Mouse (Mus musculus) heart, embryonic 12.5 days (tissue): Measurements from ENCODE around the gene Vhl. TPM values are rescaled to one million over a fixed set of nuclear protein-coding genes. Genes with fewer than 3 reads are reported as not detected.
"Not testable (repeated sequence)": the region's sequence is repeated elsewhere in the genome, so short reads cannot be mapped to it uniquely, and the experiment has no call there.

ENCODE experiments used
- ATAC-seq: fragments of 200-750 bp; cut with Nextera tagmentation; 2 replicates; pipeline ENCODE4 v1.8.0; 2017; ENCODE audit warnings: moderate TSS enrichment, moderate library complexity; ENCODE audit not compliant: insufficient number of reproducible peaks, low FRiP score
- H3K27ac ChIP-seq: fragments of 300-500 bp; sonication (generic); 2 replicates; pipeline ENCODE4 v1.5.1; 2016; ENCODE audit warnings: mild to moderate bottlenecking, moderate library complexity; ENCODE audit not compliant: poor library complexity, severe bottlenecking
- H3K27me3 ChIP-seq: fragments of 300-500 bp; sonication (generic); replicated peaks from 2 replicates; pipeline ENCODE4 v1.6.1; 2016; ENCODE audit warnings: mild to moderate bottlenecking, moderate library complexity
- H3K36me3 ChIP-seq: fragments of 300-500 bp; sonication (generic); 2 replicates; pipeline ENCODE4 v1.6.1; 2016; ENCODE audit warnings: mild to moderate bottlenecking, moderate library complexity
- H3K4me1 ChIP-seq: fragments of 300-500 bp; sonication (generic); replicated peaks from 2 replicates; pipeline ENCODE4 v1.6.1; 2016; ENCODE audit warnings: mild to moderate bottlenecking
- H3K4me2 ChIP-seq: fragments of 300-500 bp; sonication (generic); 2 replicates; pipeline ENCODE4 v1.6.1; 2016; ENCODE audit warnings: mild to moderate bottlenecking, moderate library complexity
- H3K4me3 ChIP-seq: fragments of 300-500 bp; sonication (generic); 2 replicates; pipeline ENCODE4 v1.5.1; 2016; ENCODE audit warnings: mild to moderate bottlenecking
- H3K9ac ChIP-seq: fragments of 300-500 bp; sonication (generic); 2 replicates; pipeline ENCODE4 v1.6.1; 2016; ENCODE audit warnings: mild to moderate bottlenecking, moderate library complexity
- H3K9me3 ChIP-seq: fragments of 300-500 bp; sonication (generic); replicated peaks from 2 replicates; pipeline ENCODE4 v1.6.1; 2016; ENCODE audit warnings: mild to moderate bottlenecking, moderate library complexity
- whole genome bisulfite sequencing: fragments of 180-500 bp; shearing (Covaris S2); methylation state at CpG from one replicate; pipeline ENCODE4 v1.1.7; 2016; 5-methylcytosine and 5-hydroxymethylcytosine counted together
- polyA plus RNA-seq: library from polyadenylated mRNA; unstranded; fragments of >200 nt; fragmentation: Nextera tagmentation; extraction: Ambion mirVana; gene quantifications from 2 replicates; pipeline ENCODE4 v1.2.1, GENCODE M21; 2016

Vhl gene
- polyA plus RNA-seq, 1 experiment from 2014 or later, result 30.3 TPM

DNA sequence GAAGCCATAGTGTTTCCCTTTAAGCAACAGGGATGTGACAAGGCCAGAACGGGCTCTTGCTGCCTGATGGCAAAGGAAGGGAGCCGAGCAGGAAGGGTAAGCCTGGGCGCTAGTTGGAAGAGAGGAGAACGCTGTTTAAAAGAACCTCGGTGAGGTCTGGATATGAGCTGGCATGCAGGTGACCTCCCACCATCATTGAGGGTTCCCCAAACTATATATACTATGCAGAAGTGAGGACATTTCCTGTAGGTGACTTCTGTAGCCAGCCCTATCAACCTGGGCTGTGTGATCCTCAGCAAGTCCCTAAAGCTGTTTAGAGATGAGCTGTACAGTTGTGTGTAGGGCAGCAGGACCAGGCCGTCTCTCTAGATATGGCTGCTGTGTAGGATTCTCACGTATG is 40.5 kb downstream of the Vhl start:
- no peak overlapping the region for H3K9ac ChIP-seq
- peaks cover 6% of the 10 kb centered on the region for H3K9me3 ChIP-seq
- H3K4me2 ChIP-seq, result no peak overlapping the region
- H3K4me1 ChIP-seq, result peaks cover 54% of the 10 kb centered on the region
- H3K4me3 ChIP-seq, result no peak overlapping the region
- ATAC-seq, result no peak
- no peak overlapping the region for H3K27ac ChIP-seq
- no peaks in the 10 kb centered on the region for H3K36me3 ChIP-seq
- H3K27me3 ChIP-seq, result no peaks in the 10 kb centered on the region
- WGBS, result 80% methylated on average over 7 of the region's 7 CpGs

DNA sequence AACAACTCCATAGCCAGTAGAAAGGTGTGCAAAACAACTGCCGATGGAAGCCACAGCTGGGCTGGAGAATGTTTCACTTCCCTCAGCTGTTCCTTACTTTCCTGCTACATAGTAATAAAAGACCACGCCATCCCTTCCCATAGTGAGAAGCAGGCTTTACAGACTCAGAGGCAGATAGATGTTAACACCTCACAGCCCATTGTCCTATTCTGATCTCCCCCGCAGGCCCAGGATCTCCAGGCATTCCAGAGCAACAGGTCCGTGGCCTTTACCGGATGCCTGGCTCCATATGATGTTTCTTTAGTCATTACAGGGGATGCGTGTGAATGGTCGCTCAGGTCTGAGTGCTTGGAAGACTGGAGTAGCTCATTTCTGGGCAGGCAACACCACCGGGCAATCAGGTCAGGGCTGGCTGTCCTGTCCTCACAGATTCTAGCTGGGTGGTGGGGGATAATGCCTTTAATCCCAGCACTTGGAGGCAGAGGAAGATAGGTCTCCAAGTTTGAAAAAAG is 43.9 kb downstream of the Vhl start:
- Histone ChIP-seq H3K36me3 (peaks cover 3% of the 10 kb centered on the region), H3K4me1 (peaks cover 34% of the 10 kb centered on the region), H3K4me3 (no peak overlapping the region), H3K27ac (peak overlapping the region; percentile 38), H3K9me3 (peaks cover 13% of the 10 kb centered on the region), H3K4me2 (no peak overlapping the region), H3K27me3 (no peaks in the 10 kb centered on the region), H3K9ac (no peak overlapping the region)
- WGBS, result 46% methylated on average over 8 of the region's 8 CpGs
- ATAC-seq, result no peak

DNA sequence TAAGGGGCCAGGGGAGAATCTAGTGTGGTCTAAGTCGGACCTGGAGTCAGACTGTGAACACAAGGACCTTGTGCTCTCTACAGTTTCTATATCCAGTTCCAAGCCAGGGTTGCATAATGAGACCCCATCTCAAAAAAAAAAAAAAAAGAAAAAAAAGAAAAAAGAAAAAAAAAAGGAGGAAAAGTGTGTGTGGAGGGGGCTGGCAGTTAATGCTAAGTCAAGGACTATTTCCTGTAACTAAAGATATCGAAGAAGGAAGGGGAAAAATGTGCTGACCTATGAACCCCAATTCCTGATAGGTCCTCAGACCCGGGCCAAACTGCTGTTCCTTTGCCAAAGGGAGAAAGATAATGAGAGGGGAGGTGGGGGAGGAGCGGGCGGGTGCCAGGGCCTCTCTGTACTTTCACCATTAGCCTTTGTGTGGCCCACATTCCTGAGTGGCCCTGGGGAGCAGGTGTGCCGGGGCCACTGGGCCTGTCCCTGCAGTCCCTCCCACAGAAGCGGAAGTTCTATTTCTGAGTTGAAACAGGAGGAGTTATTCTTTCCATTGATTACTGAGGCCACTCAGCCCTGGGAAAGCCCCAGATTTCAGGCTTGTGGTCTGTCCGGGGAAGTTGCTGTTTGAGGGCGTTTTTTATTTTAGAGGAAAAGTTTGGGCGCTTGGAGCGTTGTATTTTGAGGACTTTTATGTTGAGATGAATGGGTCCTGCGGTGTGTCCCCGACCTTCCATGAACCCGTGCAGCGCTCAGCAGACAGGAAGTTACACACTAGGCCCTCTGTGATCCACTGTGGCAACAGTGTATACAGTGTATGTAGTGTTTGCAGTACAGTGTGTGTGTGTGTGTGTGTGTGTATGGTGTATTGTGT is 44.8 kb downstream of the Vhl start:
- no peak overlapping the region for H3K4me3 ChIP-seq
- peaks cover 8% of the 10 kb centered on the region for H3K9me3 ChIP-seq
- 37% methylated on average over 15 of the region's 15 CpGs for WGBS
- H3K36me3 ChIP-seq, result peaks cover 3% of the 10 kb centered on the region
- H3K9ac ChIP-seq, result no peak overlapping the region
- peak; percentile 80 for ATAC-seq
- no peaks in the 10 kb centered on the region for H3K27me3 ChIP-seq
- peaks cover 34% of the 10 kb centered on the region for H3K4me1 ChIP-seq
- H3K4me2 ChIP-seq, result peak overlapping the region; percentile 3; the same call in 1 of the 2 replicates
- H3K27ac ChIP-seq, result peak overlapping the region; percentile 65

DNA sequence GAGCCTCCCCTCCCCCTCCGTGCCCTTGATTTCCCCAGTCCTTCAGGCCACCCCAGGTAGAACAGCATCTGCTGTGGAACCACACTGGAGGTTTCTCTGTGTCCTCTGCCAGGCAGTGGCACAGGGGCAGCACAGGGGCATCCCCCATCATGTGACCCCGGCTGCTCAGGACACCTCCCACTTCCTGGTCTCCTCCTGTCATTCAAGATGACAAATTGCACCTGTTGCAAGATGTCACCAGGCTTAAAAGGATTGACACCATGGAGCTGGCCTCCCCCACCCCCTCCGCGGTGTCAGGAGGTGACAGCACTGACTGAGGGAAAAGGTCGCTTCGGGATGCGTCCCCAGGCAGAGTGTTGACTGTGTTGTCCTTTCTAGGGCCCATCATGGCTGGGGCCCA is 46.1 kb downstream of the Vhl start:
- H3K4me2 ChIP-seq, result no peak overlapping the region
- no peak overlapping the region for H3K9ac ChIP-seq
- peaks cover 5% of the 10 kb centered on the region for H3K36me3 ChIP-seq
- ATAC-seq, result no peak
- H3K27ac ChIP-seq, result no peak overlapping the region
- H3K9me3 ChIP-seq, result peaks cover 8% of the 10 kb centered on the region
- H3K4me1 ChIP-seq, result peaks cover 34% of the 10 kb centered on the region
- WGBS, result 46% methylated on average over 7 of the region's 7 CpGs
- H3K4me3 ChIP-seq, result no peak overlapping the region
- H3K27me3 ChIP-seq, result no peaks in the 10 kb centered on the region

DNA sequence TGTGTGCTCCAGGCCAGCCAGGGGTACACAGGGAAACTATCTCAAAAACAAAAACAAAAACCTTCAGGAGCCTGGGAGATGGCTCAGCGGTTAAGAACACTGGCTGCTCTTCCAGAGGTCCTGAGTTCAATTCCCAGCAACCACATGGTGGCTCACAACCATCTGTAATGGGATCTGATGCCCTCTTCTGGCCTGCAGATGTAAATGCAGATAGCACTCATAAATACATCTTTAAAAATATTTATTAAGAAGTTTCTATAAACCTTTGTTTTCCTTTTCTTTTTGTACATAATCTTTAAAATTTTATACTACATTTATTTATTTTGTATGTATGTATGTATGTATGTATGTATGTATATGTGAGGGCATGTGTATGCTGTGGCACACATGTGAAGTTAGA is 48.3 kb downstream of the Vhl start:
- not testable (repeated sequence) for H3K4me3 ChIP-seq, H3K27me3 ChIP-seq, H3K4me2 ChIP-seq, H3K27ac ChIP-seq, ATAC-seq, H3K9me3 ChIP-seq, H3K9ac ChIP-seq, H3K36me3 ChIP-seq
- WGBS, result 83% methylated on average over 1 of the region's 1 CpGs
- H3K4me1 ChIP-seq, result peaks cover 25% of the 10 kb centered on the region

DNA sequence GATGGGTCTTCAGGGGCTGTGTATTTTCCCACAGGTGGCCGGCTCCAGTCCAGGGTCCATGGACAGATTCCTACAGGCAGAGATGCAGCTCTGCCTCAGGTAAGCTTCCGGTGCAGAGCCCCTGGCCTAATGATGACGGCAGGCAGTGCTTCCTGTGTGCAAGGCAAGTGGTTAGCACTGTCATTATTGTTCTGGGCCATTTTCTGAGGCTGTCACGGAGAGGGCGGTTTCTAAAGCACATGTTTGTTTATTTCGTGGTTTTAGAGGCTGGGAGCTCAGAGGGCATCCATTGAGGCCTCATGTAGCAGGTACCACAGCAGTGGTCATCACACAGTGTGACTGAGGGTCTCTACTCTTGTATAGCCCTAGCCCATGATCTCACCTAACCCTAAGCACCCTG is 49.2 kb downstream of the Vhl start:
- H3K4me1 ChIP-seq, result peaks cover 17% of the 10 kb centered on the region
- H3K36me3 ChIP-seq, result peaks cover 5% of the 10 kb centered on the region
- 81% methylated on average over 6 of the region's 6 CpGs for WGBS
- H3K4me2 ChIP-seq, result no peak overlapping the region
- no peak overlapping the region for H3K27ac ChIP-seq
- no peak overlapping the region for H3K9ac ChIP-seq
- ATAC-seq, result no peak
- no peak overlapping the region for H3K4me3 ChIP-seq
- H3K9me3 ChIP-seq, result peaks cover 8% of the 10 kb centered on the region
- no peaks in the 10 kb centered on the region for H3K27me3 ChIP-seq

DNA sequence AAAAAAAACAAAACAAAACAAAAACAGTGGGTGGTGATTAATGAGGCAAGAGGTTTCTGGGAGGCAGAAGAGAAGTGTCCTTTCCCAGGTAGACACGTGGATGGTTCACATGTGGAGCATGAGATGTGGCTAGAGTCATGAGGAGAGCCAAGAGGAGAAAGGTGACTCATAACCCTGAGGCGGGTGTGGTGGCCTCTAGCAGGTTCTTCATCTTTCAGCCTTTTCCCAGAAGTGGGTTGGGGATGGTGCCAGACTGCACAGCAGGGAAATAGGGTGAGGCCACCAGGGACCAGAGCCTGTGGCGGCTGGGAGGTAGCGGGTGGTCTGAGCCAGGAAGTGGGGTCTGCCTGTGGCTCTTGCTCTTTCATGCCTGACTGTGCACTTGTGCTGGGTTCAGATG is 51.5 kb downstream of the Vhl start:
- Histone ChIP-seq H3K4me2 (no peak overlapping the region), H3K27me3 (no peaks in the 10 kb centered on the region), H3K36me3 (peaks cover 5% of the 10 kb centered on the region), H3K4me1 (no peaks in the 10 kb centered on the region), H3K4me3 (no peak overlapping the region), H3K9me3 (peaks cover 8% of the 10 kb centered on the region), H3K9ac (no peak overlapping the region), H3K27ac (no peak overlapping the region)
- WGBS, result 71% methylated on average over 4 of the region's 4 CpGs
- ATAC-seq, result no peak

DNA sequence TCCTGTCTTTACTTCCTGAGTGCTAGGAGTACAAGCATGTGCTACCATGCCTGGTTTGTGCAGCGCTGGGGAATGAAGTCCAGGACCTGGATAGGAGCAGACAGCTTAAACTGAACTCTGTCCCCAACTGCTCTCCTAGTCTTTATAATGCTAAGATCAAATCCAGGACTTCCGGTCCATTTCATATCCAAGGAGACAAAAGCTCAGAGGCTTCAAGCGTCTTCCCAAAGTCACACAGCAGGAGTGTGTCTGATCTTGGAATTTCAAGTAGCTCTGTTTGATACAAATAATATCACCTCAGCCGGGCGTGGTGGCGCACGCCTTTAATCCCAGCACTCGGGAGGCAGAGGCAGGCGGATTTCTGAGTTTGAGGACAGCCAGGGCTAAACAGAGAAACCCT is 52.2 kb downstream of the Vhl start:
- no peak overlapping the region for H3K4me2 ChIP-seq
- 92% methylated on average over 9 of the region's 9 CpGs for WGBS
- H3K27ac ChIP-seq, result no peak overlapping the region
- peaks cover 8% of the 10 kb centered on the region for H3K9me3 ChIP-seq
- peaks cover 2% of the 10 kb centered on the region; the same call in 1 of the 2 replicates for H3K4me1 ChIP-seq
- peaks cover 5% of the 10 kb centered on the region for H3K36me3 ChIP-seq
- H3K27me3 ChIP-seq, result no peaks in the 10 kb centered on the region
- H3K9ac ChIP-seq, result no peak overlapping the region
- H3K4me3 ChIP-seq, result no peak overlapping the region
- ATAC-seq, result no peak

DNA sequence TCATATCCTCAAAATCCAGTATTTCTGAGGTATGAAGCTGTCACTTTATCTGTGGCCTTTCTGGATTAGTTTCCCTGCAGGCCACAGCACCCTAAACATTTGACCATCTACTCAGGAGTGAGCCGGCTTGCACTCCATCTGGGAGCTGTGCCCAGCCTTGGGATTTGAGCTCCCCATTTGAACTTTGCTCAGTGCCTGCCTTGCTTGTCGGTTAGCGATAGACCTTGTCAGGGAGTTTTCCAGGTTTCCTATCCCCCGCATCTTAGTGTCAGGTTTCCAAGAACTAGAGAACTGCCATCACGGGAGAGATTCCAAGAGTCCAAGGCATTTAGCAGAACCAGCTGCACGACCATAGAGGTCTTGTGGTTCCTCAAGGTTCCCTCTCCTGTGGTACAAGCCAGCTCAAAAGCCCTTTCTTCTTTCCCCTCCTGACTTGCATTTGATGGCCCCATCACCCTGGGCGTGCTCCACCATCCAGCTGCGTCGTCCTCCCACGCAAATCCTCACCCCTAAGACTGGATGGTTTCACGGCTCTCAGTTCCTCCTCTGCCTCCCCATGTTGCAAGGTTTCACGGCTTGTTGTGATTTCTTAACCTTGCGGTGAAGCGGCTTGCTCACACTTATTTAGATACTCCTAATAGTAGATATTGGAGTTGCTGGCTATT is 53.4 kb downstream of the Vhl start:
- Histone ChIP-seq H3K4me3 (no peak overlapping the region), H3K4me1 (peaks cover 6% of the 10 kb centered on the region; the same call in 1 of the 2 replicates), H3K27me3 (no peaks in the 10 kb centered on the region), H3K4me2 (no peak overlapping the region), H3K9me3 (no peaks in the 10 kb centered on the region), H3K9ac (no peak overlapping the region), H3K36me3 (0 out of 2 replicates have a peak, but pooled peaks cover 2% of the 10 kb centered on the region), H3K27ac (no peak overlapping the region)
- ATAC-seq, result no peak
- WGBS, result 65% methylated on average over 14 of the region's 14 CpGs

DNA sequence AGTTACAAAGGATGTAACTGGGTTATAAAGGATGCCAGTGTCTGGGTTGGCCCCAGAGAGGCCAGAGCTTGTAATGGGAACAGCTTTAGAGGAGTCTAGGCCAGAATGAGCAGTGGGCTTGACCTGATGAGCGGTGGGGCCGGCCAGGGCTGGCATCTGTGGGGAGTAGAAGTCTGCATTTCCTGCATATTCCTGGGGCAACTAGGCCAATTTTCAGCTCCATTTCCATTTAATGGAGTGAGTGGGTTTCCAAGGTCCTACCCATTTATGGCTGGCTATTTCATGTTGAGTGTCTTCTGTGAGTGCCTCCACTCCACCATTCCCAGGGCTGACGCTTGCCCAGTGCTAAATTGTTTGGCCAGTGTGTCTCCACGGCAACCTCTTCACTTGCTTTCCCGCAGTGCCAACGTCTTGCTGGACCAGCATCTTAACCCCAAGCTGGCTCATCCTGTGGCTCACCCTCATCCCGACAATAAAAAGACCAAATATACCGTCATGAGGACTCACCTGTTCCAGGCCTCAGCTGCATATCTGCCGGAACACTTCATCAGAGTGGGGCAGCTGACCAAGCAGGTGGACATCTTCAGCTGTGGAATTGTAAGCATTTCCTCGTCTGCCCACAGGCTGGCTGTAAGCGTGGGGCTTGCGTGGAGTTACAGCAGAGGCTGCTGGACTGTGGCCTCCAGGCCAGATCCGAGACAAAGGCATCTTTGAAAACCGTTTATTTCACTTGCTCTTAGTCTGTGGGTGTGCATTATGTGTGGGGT is 54.7 kb downstream of the Vhl start:
- no peaks in the 10 kb centered on the region for H3K27me3 ChIP-seq
- no peak for ATAC-seq
- 79% methylated on average over 14 of the region's 14 CpGs for WGBS

More for the DNA sequence above, 54.7 kb downstream of the Vhl start:
- Histone ChIP-seq H3K27ac (no peak overlapping the region), H3K4me2 (no peak overlapping the region), H3K4me3 (no peak overlapping the region), H3K4me1 (peaks cover 6% of the 10 kb centered on the region; the same call in 1 of the 2 replicates), H3K36me3 (0 out of 2 replicates have a peak, but pooled peaks cover 2% of the 10 kb centered on the region), H3K9me3 (no peaks in the 10 kb centered on the region), H3K9ac (no peak overlapping the region)
